Mouse (Mus musculus) cerebellum, adult 11 months (tissue): ENCODE measurements around the gene Slc39a13.

Experiments
- DNase-seq: peaks from one replicate; pipeline ENCODE4 v3.0.0; 2022

Gene Slc39a13

GRCm38 (mm10) chr2:91087453-91087852 is 17.2 kb upstream of the Slc39a13 start:
- DNase-seq = no peak

GRCm38 (mm10) chr2:91086392-91087237 is 16.4 kb upstream of the Slc39a13 start:
- no peak for DNase-seq

GRCm38 (mm10) chr2:91085494-91086391 is 15.5 kb upstream of the Slc39a13 start:
- DNase-seq = no peak

GRCm38 (mm10) chr2:91084179-91084820 is 14.1 kb upstream of the Slc39a13 start:
- DNase-seq = no peak

- no peak for DNase-seq
Measured at GRCm38 (mm10) chr2:91083366-91083940, 13.2 kb upstream of the Slc39a13 start.

GRCm38 (mm10) chr2:91082844-91083243 is 12.6 kb upstream of the Slc39a13 start:
- DNase-seq = no peak

- DNase-seq = no peak
Measured at GRCm38 (mm10) chr2:91081775-91082695, 11.8 kb upstream of the Slc39a13 start, which contains the start of gene Spi1. Gene Spi1, plus strand, starts transcription at chr2:91082390.

GRCm38 (mm10) chr2:91080784-91081513 is 10.7 kb upstream of the Slc39a13 start:
- no peak for DNase-seq

- DNase-seq = no peak
Measured at GRCm38 (mm10) chr2:91079026-91079384, 8.8 kb upstream of the Slc39a13 start.

- DNase-seq = no peak
Measured at GRCm38 (mm10) chr2:91078314-91079025, 8.3 kb upstream of the Slc39a13 start.

GRCm38 (mm10) chr2:91077957-91078313 is 7.7 kb upstream of the Slc39a13 start:
- no peak for DNase-seq

- no peak for DNase-seq
Measured at GRCm38 (mm10) chr2:91072092-91072491, 1.9 kb upstream of the Slc39a13 start.

- DNase-seq = peak; percentile 31
Measured at GRCm38 (mm10) chr2:91071059-91071458, 842 bp upstream of the Slc39a13 start.

- no peak for DNase-seq
Measured at GRCm38 (mm10) chr2:91069306-91070000, 764 bp downstream of the Slc39a13 start.

GRCm38 (mm10) chr2:91068872-91069165 is 1.4 kb downstream of the Slc39a13 start:
- peak; percentile 30 for DNase-seq

- no peak for DNase-seq
Measured at GRCm38 (mm10) chr2:91068162-91068871, 1.9 kb downstream of the Slc39a13 start.

GRCm38 (mm10) chr2:91066455-91066854 is 3.8 kb downstream of the Slc39a13 start:
- DNase-seq = no peak

GRCm38 (mm10) chr2:91065544-91065943 is 4.7 kb downstream of the Slc39a13 start:
- peak; percentile 34 for DNase-seq

GRCm38 (mm10) chr2:91064211-91064610 is 6.0 kb downstream of the Slc39a13 start:
- no peak for DNase-seq
